Mouse (Mus musculus): Measurements from ENCODE around the gene Gpa33. TPM values are rescaled to one million over a fixed set of nuclear protein-coding genes. Genes with fewer than 3 reads are reported as not detected.
"Not testable (repeated sequence)": the region's sequence is repeated elsewhere in the genome, so short reads cannot be mapped to it uniquely, and the experiment has no call there.

Gpa33 gene
- total RNA-seq, 2 experiments from 2014 or later, result not detected

DNA sequence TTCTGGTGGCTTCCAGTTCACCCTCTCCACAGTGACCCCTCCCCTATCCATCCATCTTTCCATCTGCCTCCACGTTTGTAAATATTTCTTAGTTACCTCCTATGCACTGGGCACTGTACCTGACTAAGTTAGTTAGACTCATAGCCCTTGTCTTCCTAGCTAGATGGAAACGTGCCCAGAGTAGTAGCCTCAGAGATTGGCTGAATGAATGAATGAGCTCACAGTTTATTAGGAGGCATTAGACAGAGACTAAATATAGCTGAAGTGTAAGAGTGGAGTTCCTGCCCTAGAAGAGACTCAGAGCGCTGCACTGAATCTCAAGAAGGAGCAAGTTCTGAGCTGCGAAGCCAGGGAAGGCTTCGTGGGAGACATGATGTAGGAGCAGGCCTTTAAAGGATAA lies 1.5 kb upstream of the Gpa33 start:
- DNase-seq, result no peak
- intact Hi-C loops (cut with DNase I), result no loop called here

DNA sequence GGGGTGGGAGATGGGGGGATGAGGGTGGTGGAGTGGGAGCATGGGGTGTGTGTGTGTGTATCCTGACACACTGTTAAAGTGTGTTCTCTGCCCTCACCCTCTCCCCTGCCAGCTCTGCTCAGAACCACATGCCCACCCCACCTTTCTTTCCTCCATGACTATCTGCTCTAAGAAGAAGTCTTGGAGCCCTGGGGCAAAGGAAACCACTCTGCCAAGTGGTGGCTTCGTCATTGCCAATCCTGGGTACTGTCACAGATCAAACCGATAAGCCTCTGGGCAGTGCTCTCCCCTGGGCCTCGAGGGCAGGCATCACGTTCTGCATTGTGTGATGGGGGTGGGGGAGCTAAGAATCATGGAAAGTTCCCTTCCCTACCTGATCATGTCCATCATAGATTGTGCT lies 2.3 kb downstream of the Gpa33 start:
- intact Hi-C loops (cut with DNase I), result loop anchor here (2.0 kb wide), 1 partner anchor 16 kb away; no protein-coding TSS in a partner anchor
- DNase-seq, result no peak

DNA sequence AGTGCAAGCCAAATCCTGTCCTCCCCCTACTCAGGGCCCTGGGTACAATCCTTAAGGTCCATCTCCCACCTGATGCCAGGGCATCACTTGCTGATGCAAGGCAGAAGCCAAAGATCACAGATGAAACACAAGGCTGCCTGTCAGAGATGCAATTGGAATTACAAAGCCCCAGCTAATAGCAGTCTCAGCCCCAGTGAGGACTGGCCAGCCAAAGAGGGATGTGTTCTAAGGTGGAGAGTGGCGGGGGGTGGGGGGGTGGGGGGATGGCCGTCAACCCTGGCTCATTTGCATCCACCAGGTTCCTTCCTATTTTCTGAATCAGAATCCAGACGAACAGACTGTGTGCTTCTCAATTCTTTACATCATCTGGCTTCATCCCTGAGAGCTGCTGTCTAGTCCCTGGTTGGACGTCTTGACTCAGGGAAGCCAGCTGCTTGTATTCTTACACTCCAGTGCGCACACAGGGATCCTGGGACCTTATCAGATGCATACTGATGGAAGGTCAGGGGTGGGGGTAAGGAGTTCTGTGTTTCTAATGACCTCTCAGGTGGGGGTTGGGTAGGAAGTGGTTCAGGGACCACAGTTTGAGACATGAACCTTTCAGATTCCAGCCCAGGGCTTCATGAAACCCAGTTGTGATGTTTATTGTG lies 5.2 kb downstream of the Gpa33 start:
- no peak for DNase-seq
- intact Hi-C loops (cut with DNase I), result no loop called here

DNA sequence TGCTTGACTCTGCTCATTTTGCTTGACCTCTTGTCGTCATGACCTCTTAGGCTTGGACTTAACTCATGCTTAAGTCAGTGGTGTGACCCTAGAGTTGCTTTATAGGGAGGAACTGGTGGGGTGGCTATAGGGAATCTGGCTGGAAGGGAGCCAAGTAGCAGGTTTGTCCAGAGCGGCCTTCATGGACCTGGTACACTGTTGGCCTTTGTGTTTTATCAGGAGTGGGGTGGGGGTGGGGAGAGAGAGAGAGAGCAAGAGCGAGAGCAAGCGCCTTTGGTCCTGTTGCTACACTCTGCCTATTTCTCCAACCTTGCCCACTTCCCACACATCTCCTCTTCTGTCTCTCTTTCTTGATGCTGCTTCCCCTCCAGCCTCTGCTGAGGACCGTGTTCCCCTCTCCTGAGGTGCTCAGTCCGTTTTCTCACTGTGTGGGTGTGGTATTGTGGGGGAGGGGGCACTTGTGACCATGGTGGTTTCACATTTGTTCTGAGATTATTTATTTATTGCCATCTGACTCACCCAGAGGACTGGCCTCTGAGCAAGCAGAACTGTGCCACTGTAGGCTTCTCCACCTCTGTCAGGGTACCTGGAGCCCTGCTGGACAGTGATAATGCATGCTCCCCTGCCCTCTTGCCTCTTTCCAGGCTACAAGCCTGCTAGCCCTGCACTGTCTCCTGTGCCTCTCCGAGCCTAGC lies 7.4 kb downstream of the Gpa33 start:
- intact Hi-C loops (cut with DNase I), result no loop called here
- DNase-seq, result no peak

DNA sequence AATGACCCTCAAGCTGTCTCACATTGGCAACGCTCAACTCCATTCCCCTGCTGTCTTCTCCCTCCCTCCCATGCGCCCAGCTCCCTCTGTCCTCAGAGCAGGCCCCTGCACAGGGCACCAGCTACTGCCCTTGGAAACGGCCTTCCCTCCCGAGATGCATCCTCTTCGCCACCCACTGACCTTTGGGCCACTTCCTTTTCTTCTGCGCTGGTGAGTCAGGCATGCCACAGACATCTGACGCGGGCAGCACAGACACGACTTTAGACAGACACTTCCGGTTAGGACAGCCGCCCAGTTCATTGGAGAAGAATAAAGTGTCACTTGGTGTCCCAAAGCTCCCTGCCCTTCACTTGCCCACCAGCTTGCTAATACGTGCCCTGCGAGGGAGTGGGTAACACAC lies 8.1 kb downstream of the Gpa33 start:
- no peak for DNase-seq
- intact Hi-C loops (cut with DNase I), result no loop called here

DNA sequence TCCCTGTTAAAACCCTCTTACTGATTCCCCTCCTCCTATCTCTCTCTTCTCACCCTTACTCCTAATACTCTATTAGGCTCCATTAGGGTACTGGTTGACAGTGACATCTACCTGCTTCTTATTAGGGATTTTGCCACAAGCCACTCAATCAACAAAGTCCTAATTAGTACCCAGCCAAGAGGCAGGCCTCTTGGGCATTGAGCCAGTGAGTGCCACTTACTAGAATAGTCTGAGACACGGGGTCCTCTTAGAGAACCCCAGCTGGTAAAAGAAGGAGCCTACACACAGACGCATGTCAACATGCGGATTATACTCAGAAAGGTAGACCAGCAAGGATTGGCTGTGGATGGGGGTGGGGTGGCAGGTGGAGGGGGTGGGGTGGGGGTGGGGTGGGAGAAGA lies 9.1 kb downstream of the Gpa33 start:
- intact Hi-C loops (cut with DNase I), result no loop called here
- no peak for DNase-seq

DNA sequence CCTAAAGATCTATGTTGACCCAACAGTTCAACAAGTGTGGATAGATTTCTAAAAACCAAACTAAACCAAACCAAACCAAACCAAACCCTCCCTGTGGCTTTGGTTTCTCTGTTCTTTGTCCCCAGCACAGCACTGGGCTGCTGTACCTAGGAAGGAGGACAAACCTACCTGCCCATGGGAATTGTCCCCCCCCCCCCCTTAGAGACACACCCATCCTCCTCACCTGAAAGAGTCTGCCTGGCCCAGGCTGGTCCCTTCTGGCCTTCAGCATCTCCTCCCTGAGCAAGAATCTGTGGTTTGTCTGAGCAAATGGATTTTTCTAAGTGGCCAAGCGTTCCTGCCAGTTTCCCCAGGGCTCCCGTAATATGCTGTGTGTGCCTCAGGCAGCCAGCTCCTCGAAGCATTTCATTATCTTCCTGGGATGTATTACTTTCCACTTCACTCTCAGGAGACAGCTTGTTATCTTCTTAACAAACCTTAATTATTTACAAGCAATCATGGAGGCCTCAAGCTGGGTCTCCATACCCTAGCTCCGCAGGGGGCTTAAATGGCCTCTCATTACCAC lies 9.7 kb downstream of the Gpa33 start:
- no peak for DNase-seq
- intact Hi-C loops (cut with DNase I), result no loop called here

DNA sequence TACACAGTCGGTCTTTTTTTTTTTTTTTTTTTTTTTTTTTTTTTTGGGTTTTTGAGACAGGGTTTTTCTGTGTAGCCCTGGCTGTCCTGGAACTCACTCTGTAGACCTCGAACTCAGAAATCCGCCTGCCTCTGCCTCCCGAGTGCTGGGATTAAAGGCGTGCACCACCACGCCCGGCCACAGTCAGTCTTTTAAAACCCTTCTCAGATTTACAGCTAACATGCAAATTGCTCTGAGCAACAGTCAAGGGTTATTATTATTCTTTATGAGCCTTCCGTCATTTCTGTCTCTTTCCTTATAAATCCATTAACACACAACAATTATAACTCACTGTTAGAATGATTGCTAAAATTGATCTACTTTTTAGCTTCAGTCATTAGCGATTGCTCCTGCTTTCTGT lies 11.8 kb downstream of the Gpa33 start:
- intact Hi-C loops (cut with DNase I); DNase-seq: not testable (repeated sequence)

DNA sequence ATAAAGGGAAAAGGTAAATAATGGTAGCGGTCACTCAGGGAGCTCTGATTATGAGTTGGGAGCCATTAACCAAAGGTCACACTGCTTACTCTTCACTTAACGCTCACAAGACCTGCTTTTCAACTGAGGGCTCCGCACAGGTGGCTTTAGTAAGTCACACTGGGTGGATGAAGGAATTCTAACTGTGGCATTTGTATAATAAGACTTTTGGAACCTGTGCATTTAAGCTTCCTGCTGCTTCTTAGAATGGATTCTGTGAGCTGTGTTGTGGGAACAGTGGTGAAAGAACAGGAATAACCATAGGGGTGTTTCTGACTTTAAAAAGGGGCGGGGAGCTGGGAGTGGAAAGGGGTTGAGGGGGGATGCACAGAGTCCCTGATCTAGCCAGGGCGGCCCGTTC lies 12.3 kb downstream of the Gpa33 start:
- no peak for DNase-seq

DNA sequence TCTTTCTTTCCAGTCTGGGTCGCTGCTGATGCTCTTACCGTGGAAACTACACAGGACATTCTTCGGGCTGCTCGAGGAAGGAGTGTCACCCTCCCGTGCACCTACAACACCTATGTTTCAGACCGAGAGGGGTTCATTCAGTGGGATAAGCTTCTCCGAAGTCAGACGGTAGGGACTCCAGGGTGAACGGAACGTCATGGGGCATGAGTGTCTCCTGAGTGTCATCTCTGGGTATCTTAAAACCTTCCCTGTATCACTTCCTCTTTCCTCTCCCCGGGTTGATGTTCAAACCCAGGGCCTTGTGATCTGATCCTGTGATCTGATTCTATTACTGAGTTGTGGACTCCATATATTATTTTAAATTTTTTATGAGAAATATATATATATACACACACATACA lies 16.6 kb downstream of the Gpa33 start:
- intact Hi-C loops (cut with DNase I), result no loop called here
- no peak for DNase-seq

More for the DNA sequence above, 12.3 kb downstream of the Gpa33 start:
- intact Hi-C loops (cut with DNase I), result no loop called here

DNA sequence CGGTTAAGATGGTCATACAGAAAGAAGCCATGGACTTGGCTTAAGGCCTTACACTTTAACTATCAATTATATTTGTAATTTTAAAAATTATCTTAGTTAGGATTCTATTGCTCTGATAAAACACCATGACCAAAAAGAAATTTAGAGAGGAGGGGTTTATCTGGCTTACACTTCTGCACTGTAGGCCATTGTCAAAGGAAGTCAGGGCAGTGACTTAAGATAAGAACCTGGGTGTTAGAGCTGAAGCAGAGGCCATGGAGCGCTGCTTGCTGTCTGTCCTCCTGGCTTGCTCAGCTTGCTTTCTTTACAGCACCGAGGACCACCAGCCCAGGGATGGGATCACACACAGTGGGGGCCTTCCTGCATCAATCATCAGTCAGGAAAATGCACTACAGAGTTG lies 17.6 kb downstream of the Gpa33 start:
- intact Hi-C loops (cut with DNase I), result loop anchor here (2.0 kb wide), 1 partner anchor 15 kb away; no protein-coding TSS in a partner anchor
- no peak for DNase-seq

DNA sequence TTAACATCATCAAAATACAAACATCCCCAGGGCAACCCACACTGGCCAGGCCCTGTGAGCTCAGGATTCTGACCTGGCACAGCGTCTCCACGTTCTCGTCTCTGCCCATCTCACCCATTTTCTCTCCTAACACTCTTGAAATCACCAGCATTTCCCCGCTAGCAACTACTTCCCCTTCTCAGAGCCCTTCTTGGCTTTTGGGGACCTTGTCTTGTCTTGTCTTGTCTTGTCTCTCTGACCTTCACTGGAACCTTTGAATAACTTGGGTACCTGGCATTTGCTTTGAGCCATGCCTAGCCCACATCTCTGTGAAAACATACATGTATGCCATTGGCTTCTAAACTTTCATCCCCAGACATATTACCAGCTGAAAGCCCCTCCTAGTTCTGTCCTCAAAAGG lies 19.4 kb downstream of the Gpa33 start:
- intact Hi-C loops (cut with DNase I), result loop anchor here (2.0 kb wide), 1 partner anchor 17 kb away; no protein-coding TSS in a partner anchor
- DNase-seq, result no peak

DNA sequence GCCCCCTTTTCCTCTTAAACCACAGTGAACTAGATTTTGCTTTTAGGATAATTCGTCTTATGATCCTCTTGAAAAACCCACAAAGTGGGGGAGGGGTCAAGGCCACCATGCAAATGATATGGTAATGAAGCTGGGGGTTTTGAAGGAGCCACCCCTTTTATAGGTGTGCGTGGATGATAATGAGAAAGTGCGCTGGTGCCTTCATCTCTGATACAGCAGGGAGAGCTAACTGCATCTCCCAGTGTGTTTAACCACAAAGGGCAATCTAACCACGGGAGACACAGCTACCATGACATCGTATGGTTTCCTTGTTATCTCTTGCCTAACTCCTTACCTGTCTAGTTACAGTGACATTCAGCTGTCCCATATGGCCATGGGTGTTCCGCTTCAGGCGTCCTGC lies 20.0 kb downstream of the Gpa33 start:
- no peak for DNase-seq
- intact Hi-C loops (cut with DNase I), result loop anchor here (10.0 kb wide), 1 partner anchor 175 kb away; no protein-coding TSS in a partner anchor

DNA sequence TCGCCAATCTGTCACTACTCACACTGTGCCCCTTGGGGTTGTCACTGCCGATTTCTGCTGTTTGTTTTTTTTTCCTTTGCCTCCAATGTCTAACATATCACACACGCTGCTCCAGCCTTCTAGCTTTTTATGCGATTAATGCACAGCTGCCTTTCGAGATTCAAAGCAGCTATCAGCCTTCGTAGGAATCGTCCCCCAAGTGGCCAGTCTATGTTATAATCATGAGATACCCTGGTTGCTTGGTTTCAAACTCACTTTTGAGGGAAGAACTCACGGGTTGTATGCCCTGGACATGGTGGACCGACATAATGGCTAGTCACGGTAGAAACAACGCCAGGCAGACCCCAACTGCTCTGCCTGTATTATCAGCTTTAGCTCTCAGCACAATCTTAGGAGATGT lies 21.3 kb downstream of the Gpa33 start:
- intact Hi-C loops (cut with DNase I), result loop anchor here (10.0 kb wide), 1 partner anchor 177 kb away; no protein-coding TSS in a partner anchor
- no peak for DNase-seq

DNA sequence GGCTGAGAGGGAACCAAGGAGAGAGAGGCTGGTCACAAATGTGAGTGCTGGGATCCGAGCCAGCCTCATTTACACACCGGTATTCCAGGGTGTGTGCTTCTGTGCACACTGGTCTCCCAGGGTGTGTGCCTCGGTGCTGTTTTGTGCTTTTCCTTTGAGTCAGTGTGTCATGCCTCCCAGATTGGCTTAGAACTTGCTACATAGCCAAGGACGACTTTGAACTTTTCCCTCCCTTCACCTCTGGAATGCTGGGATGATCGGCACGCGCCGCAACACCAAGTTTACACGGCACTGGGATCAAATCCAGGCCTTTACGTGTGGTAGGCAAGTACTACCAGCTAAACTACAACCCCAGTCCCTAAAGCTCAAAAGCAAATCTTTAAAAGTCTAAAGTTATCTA lies 22.0 kb downstream of the Gpa33 start:
- intact Hi-C loops (cut with DNase I), result loop anchor here (10.0 kb wide), 1 partner anchor 177 kb away; no protein-coding TSS in a partner anchor
- DNase-seq, result no peak

DNA sequence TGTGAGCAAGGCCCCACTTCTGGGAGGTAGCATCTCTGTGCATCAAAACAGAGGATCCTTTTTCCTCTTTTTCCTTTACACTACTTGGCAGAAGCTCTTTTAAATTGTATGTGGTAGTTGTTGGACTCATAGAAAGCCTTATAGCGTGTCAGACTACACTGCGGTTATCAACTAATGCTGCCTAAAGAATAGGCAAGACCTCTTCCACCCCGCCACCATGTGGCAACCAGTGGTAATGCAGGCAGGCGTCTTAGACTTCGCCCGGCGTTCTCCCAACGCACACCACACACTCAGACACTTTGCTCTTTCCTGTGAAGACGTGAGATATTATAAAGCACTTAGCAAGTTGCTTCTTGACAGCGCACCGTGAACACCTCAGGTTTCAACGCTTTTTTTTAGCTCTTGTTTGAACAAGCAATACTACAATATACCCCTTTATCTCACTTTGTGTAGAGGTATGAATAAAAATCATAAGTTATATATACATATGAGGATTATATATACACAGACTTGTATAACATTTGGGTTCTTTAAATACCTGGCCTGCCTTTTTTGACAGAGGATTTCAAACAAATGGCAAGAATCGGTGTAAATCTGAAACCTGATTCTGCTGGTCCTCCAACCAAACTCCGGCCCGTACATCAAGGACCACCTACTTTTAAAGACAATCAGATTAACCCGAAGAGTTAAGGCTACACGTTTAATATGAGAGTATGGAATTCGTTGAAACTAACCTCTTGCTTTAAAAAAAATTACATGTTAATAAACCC lies 23.5 kb downstream of the Gpa33 start:
- peak; percentile 79 to 81 for DNase-seq
- intact Hi-C loops (cut with DNase I), result loop anchor here (1.0 to 10.0 kb wide), 5 partner anchors 51 to 371 kb away; no protein-coding TSS in a partner anchor

DNA sequence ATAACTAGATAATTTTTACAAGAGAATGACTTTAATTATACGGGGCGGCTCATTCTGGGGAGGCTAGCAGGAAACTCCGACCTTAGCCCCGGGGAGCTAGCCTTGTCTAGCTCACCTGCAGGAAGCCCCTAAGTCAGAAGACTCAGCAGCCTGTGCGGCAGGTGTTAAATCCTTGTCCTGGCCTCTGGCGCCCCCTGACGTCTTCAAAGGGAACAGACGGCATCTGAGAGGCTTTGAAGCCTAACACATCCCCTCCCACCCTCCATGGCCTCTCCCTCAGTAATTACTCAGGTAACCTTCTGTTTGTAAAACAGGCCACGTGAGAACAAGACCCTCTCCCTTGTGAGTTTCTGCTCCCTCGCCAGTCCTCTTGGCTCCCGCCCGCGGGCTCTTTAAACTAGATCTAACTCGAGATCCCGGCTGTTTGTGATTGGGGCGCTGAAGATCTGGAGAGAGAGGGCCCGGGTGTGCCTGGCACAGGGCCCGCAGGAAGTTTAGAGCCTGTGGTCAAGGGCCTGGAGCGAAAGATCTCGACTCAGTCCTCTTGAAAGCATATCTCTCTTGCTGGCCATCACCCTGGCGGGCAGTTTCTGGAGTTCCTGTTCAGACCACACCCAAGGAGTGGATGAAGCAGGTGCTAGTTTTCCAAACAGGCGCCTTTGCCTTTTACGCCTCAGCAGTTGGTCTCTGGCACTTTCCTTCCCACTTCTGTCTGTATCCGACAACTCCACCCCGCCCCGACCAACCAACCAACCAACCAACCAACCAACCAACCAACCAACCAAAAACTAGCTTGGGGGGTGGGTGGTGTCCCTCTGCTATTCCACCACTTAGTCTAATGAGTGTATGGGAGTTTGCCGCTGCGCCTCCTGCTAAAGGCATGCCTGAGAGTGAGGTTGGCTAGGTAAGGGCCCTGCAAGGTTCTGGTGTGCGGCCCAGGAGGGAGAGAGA lies 24.4 kb downstream of the Gpa33 start:
- peak; percentile 52 to 59 for DNase-seq

DNA sequence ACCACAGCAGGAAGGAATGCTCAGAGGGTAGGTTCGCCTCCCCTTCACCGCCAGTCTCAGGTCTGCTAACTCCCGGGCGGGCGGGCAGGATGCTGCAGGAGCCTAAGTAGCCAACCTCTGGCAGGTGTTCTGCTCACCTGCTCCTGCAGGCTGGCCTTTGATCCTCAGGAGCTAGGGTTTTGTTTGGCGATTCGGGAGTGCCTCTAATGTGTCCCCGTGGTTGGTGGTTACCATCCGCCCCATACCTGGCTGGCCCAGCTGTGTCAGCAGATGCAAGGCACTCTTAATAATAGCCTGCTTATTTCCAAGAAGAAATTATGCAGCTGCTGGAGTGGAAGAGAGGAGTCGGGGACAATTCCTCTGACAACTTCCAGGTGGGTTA lies 25.1 kb downstream of the Gpa33 start:
- no peak for DNase-seq
- intact Hi-C loops (cut with DNase I), result loop anchor here (2.0 to 10.0 kb wide), 5 partner anchors 52 to 372 kb away; no protein-coding TSS in a partner anchor

More for the DNA sequence above, 24.4 kb downstream of the Gpa33 start:
- intact Hi-C loops (cut with DNase I), result loop anchor here (2.0 to 10.0 kb wide), 5 partner anchors 52 to 372 kb away; no protein-coding TSS in a partner anchor

DNA sequence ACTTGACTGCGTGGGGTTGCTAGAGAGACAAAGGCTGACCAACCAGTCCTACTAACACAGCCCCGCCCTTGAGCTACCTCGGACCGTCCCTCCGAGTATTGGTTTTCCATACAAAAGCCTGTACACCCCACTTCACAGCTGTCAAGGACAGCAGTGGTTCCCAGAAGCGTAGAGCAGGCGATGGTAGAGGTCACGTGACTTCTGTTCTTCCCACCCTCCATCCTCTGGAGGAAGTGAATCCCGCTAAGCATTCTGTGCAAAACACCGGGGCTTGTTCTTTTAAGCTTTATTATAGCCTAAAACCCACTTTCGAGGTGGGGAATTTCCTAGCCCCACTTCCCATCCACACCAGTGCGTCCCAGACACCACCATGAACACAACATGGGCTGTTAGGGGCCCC lies 27.7 kb downstream of the Gpa33 start:
- no peak for DNase-seq
- intact Hi-C loops (cut with DNase I), result loop anchor here (5.0 to 10.0 kb wide), 2 partner anchors 183 to 205 kb away; no protein-coding TSS in a partner anchor

Measured in gastrocnemius, postnatal 36 days (tissue).